Mouse (Mus musculus) thymus, adult 2 months (tissue): ENCODE data around the gene Zfp36.

ENCODE experiments used
- CTCF ChIP-seq: fragments of 200-500 bp; IDR thresholded peaks from 2 replicates; pipeline ENCODE4 v1.5.1; 2012; ENCODE audit warnings: mild to moderate bottlenecking, control low read depth, low read length, moderate library complexity, borderline replicate concordance; ENCODE audit not compliant: control insufficient read depth, poor library complexity, insufficient read depth; ENCODE audit errors: extremely low read depth
- POLR2A ChIP-seq: fragments of 200-500 bp; IDR thresholded peaks from 2 replicates; pipeline ENCODE4 v1.6.1; 2012; ENCODE audit warnings: mild to moderate bottlenecking, low read length, control low read depth, moderate library complexity; ENCODE audit not compliant: control insufficient read depth, poor library complexity, insufficient read depth; ENCODE audit errors: extremely low read depth

DNA sequence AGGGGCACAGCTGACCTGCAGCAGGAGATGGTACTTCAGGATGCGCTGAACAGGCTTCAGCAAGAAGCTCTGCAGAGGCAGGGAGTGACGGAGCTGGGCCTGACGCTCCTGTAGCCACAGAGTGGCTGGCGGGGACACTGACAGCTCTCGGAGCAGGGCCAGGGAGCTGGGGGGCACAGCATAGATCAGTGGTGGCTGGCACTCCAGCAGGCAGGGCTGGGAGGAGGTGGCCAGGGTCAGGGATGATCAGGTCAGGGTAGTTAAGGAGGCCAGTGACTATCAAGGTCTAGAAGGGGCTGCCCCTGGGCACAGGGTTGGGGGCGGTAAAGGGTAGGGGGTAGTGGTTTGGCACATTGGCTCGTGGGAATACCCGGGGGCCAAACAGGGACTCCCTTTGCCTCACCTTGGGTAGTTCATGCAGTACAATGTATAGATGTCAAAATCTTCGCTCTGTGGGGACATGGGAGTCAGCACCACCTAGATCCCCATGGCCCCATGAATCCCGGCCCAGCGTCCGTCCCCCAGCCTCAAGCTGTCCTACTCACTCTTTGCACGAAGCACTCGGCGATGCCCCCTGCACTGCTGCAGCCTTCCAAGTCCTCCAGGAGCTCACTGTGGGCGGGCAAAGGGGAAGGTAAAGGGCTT is 11.7 kb downstream of the Zfp36 start:
- TF ChIP-seq POLR2A (no peak), CTCF (no peak)
